ENCODE assay signal across 9 mouse cellular contexts in genomic region chr8:108595721-108596495, GRCm38 (mm10).
DNase-seq lines count a peak whose midpoint lies in the region.
"Had no signal": no experiment of that assay in that cellular context is flagged by ENCODE, and none has a peak within 500 bp of the region (broad histone marks: within the 10 kb centered on the region; RNA-seq: fewer than 3 reads in every experiment).

No protein-coding gene starts in this region.

- DNase-seq in adrenal gland, adult (ENCODE audit: inconsistent age in 2 of 2, low spot score in 1 of 2) = peak; percentile 51 to 70
- DNase-seq in adrenal gland, postnatal 36 days = no peak
- DNase-seq in heart, adult 9 months (ENCODE audit: low spot score in 2 of 2) = peak; percentile 38 to 64
- peak; percentile 60 for DNase-seq in kidney, adult 9 months
- DNase-seq in lung, adult 18-20 months = peak; percentile 26 to 53
- DNase-seq in gastrocnemius, postnatal 14 days = no peak
- DNase-seq in right cerebral cortex, adult 18-20 months = no peak
- DNase-seq in T-cell, adult 2 months (ENCODE audit: low spot score) = no peak
- DNase-seq: cerebellum, adult 18-20 months had no signal

- intact Hi-C loops in gastrocnemius, postnatal 14 days (cut with DNase I; ENCODE audit: low total_unique reads) = no loop called here

Comparison
In these comparisons a context has a peak if more than half of its experiments do, and no peak if none do; other contexts are left out.
1. DNase-seq: peak in adrenal gland, adult (2 of 2), heart, adult 9 months (2 of 2), kidney, adult 9 months (single experiment) and lung, adult 18-20 months (2 of 2); none in adrenal gland, postnatal 36 days (0 of 2), gastrocnemius, postnatal 14 days (single experiment), right cerebral cortex, adult 18-20 months (single experiment) and T-cell, adult 2 months (single experiment).